Mouse (Mus musculus) kidney, postnatal 0 days (tissue): Measurements from ENCODE around the gene Grid2. TPM values are rescaled to one million over a fixed set of nuclear protein-coding genes. Genes with fewer than 3 reads are reported as not detected.
A peak's percentile ranks its signal among the peaks of the same experiment; 100 is the strongest.

Experiments used
- ATAC-seq: fragments of 200-750 bp; cut with Nextera tagmentation; replicated peaks from 2 replicates; pipeline ENCODE4 v1.8.0; 2017; ENCODE audit warnings: low read depth, moderate number of reproducible peaks, moderate TSS enrichment, moderate library complexity; ENCODE audit not compliant: low FRiP score
- DNase-seq: peaks from one replicate; pipeline ENCODE4 v3.0.0-alpha.2; 2016; ENCODE audit warnings: low spot score
- H3K27ac ChIP-seq: fragments of 300-500 bp; sonication (generic); 2 replicates; pipeline ENCODE4 v1.5.1; 2014; ENCODE audit warnings: mild to moderate bottlenecking
- H3K27me3 ChIP-seq: fragments of 300-500 bp; sonication (generic); 2 replicates; pipeline ENCODE4 v1.6.1; 2014; ENCODE audit warnings: low read length, mixed read lengths; ENCODE audit not compliant: insufficient read depth
- H3K36me3 ChIP-seq: fragments of 300-500 bp; sonication (generic); 2 replicates; pipeline ENCODE4 v1.6.1; 2014; ENCODE audit warnings: low read length, mixed read lengths; ENCODE audit not compliant: insufficient read depth
- H3K4me1 ChIP-seq: fragments of 300-500 bp; sonication (generic); replicated peaks from 2 replicates; pipeline ENCODE4 v1.6.1; 2014; ENCODE audit warnings: antibody characterized with exemption, low read length, mixed read lengths; ENCODE audit not compliant: insufficient read depth
- H3K4me2 ChIP-seq: fragments of 300-500 bp; sonication (generic); 2 replicates; pipeline ENCODE4 v1.6.1; 2014; ENCODE audit warnings: mild to moderate bottlenecking, low read length, moderate library complexity, mixed read lengths
- H3K4me3 ChIP-seq: fragments of 300-500 bp; sonication (generic); replicated peaks from 2 replicates; pipeline ENCODE4 v1.5.1; 2014; ENCODE audit warnings: low read depth, low read length
- H3K9ac ChIP-seq: fragments of 300-500 bp; sonication (generic); 2 replicates; pipeline ENCODE4 v1.6.1; 2014; ENCODE audit warnings: low read depth, low read length
- H3K9me3 ChIP-seq: fragments of 300-500 bp; sonication (generic); replicated peaks from 2 replicates; pipeline ENCODE4 v1.6.1; 2016; ENCODE audit warnings: low read length, inconsistent platforms, mixed read lengths
- CTCF ChIP-seq: IDR thresholded peaks from 2 replicates; pipeline ENCODE4 v1.5.1; 2016; ENCODE audit warnings: antibody characterized with exemption, low read depth, mild to moderate bottlenecking, moderate library complexity
- WGBS: fragments of 180-500 bp; shearing (Covaris S2); extraction: QIAGEN DNeasy Blood & Tissue Kit; methylation state at CpG from one replicate; pipeline ENCODE4 v1.1.7; 2014; 5-methylcytosine and 5-hydroxymethylcytosine counted together
- polyA plus RNA-seq: library from polyadenylated mRNA; unstranded; fragments of >200 nt; fragmentation: Nextera tagmentation; extraction: Ambion mirVana; gene quantifications from 2 replicates; pipeline ENCODE4 v1.2.1, GENCODE M21; 2015

Gene Grid2
- polyA plus RNA-seq, 1 experiment from 2014 or later = 0.21 TPM

GRCm38 (mm10) chr6:64671010-64671409 is 1415.3 kb downstream of the Grid2 start:
- no peaks in the 10 kb centered on the region for H3K27me3 ChIP-seq
- DNase-seq (no peak), ATAC-seq (no peak)
- 71% methylated on average over 3 of the region's 3 CpGs for WGBS
- no peaks in the 10 kb centered on the region for H3K9me3 ChIP-seq
- H3K36me3 ChIP-seq = no peaks in the 10 kb centered on the region
- H3K4me1 ChIP-seq = no peaks in the 10 kb centered on the region
- H3K4me2 ChIP-seq = no peak overlapping the region
- TF ChIP-seq CTCF = no peak
- no peak overlapping the region for H3K9ac ChIP-seq
- no peak overlapping the region for H3K27ac ChIP-seq
- no peak overlapping the region for H3K4me3 ChIP-seq

GRCm38 (mm10) chr6:64678815-64679214 is 1423.1 kb downstream of the Grid2 start:
- H3K9ac ChIP-seq = no peak overlapping the region
- no peaks in the 10 kb centered on the region for H3K27me3 ChIP-seq
- ATAC-seq (no peak), DNase-seq (no peak)
- no peak for TF ChIP-seq CTCF
- no peaks in the 10 kb centered on the region for H3K4me1 ChIP-seq
- no peaks in the 10 kb centered on the region for H3K9me3 ChIP-seq
- H3K4me2 ChIP-seq = no peak overlapping the region
- H3K27ac ChIP-seq = no peak overlapping the region
- no peaks in the 10 kb centered on the region for H3K36me3 ChIP-seq
- WGBS = 19% methylated on average over 1 of the region's 1 CpGs
- no peak overlapping the region for H3K4me3 ChIP-seq

GRCm38 (mm10) chr6:64683974-64684373 is 1428.3 kb downstream of the Grid2 start:
- Histone ChIP-seq H3K27me3 (no peaks in the 10 kb centered on the region), H3K4me2 (no peak overlapping the region), H3K27ac (no peak overlapping the region), H3K4me1 (no peaks in the 10 kb centered on the region), H3K36me3 (no peaks in the 10 kb centered on the region), H3K9ac (no peak overlapping the region), H3K9me3 (no peaks in the 10 kb centered on the region), H3K4me3 (no peak overlapping the region)
- no peak; the same call in 1 of the 2 replicates for ATAC-seq
- TF ChIP-seq CTCF = peak; percentile 70
- DNase-seq = peak; percentile 50
- WGBS = 43% methylated on average over 9 of the region's 9 CpGs

GRCm38 (mm10) chr6:64684973-64685372 is 1429.3 kb downstream of the Grid2 start:
- ATAC-seq = no peak
- Histone ChIP-seq H3K4me3 (no peak overlapping the region), H3K4me1 (no peaks in the 10 kb centered on the region), H3K9ac (no peak overlapping the region), H3K36me3 (no peaks in the 10 kb centered on the region), H3K27me3 (no peaks in the 10 kb centered on the region), H3K27ac (no peak overlapping the region), H3K9me3 (no peaks in the 10 kb centered on the region), H3K4me2 (no peak overlapping the region)
- TF ChIP-seq CTCF = peak; percentile 78
- 4% methylated on average over 5 of the region's 5 CpGs for WGBS
- DNase-seq = peak; percentile 67

GRCm38 (mm10) chr6:64688181-64688944 is 1432.7 kb downstream of the Grid2 start:
- no peak overlapping the region for H3K9ac ChIP-seq
- DNase-seq = no peak
- TF ChIP-seq CTCF = no peak
- H3K9me3 ChIP-seq = no peaks in the 10 kb centered on the region
- H3K4me2 ChIP-seq = peak overlapping the region; percentile 32
- H3K4me1 ChIP-seq = no peaks in the 10 kb centered on the region
- H3K4me3 ChIP-seq = no peak overlapping the region
- no peaks in the 10 kb centered on the region for H3K36me3 ChIP-seq
- ATAC-seq = no peak
- no peak overlapping the region for H3K27ac ChIP-seq
- WGBS = 6% methylated on average over 19 of the region's 19 CpGs
- H3K27me3 ChIP-seq = no peaks in the 10 kb centered on the region

GRCm38 (mm10) chr6:64694688-64695087 is 1439.0 kb downstream of the Grid2 start:
- Histone ChIP-seq H3K9me3 (no peaks in the 10 kb centered on the region), H3K4me1 (no peaks in the 10 kb centered on the region), H3K9ac (no peak overlapping the region), H3K4me3 (no peak overlapping the region), H3K27ac (no peak overlapping the region), H3K27me3 (no peaks in the 10 kb centered on the region), H3K4me2 (no peak overlapping the region), H3K36me3 (no peaks in the 10 kb centered on the region)
- TF ChIP-seq CTCF = no peak
- ATAC-seq = no peak
- no peak for DNase-seq
- WGBS = 52% methylated on average over 7 of the region's 7 CpGs
